Mouse (Mus musculus) heart, embryonic 15.5 days (tissue): Measurements from ENCODE around the gene Vmn1r87. TPM values are rescaled to one million over a fixed set of nuclear protein-coding genes. Genes with fewer than 3 reads are reported as not detected.
"Not testable (repeated sequence)": the region's sequence is repeated elsewhere in the genome, so short reads cannot be mapped to it uniquely, and the experiment has no call there.

Source experiments
- ATAC-seq: fragments of 200-750 bp; cut with Nextera tagmentation; replicated peaks from 2 replicates; pipeline ENCODE4 v1.8.0; 2017; ENCODE audit warnings: low read depth, moderate TSS enrichment; ENCODE audit not compliant: insufficient number of reproducible peaks, insufficient read depth, low FRiP score
- H3K27ac ChIP-seq: fragments of 300-500 bp; sonication (generic); 2 replicates; pipeline ENCODE4 v1.5.1; 2015; ENCODE audit warnings: mild to moderate bottlenecking, inconsistent platforms
- H3K27me3 ChIP-seq: fragments of 300-500 bp; sonication (generic); 2 replicates; pipeline ENCODE4 v1.6.1; 2015; ENCODE audit warnings: inconsistent platforms
- H3K36me3 ChIP-seq: fragments of 300-500 bp; sonication (generic); 2 replicates; pipeline ENCODE4 v1.6.1; 2015; ENCODE audit warnings: mild to moderate bottlenecking, inconsistent platforms
- H3K4me1 ChIP-seq: fragments of 300-500 bp; sonication (generic); replicated peaks from 2 replicates; pipeline ENCODE4 v1.6.1; 2015; ENCODE audit warnings: inconsistent platforms
- H3K4me2 ChIP-seq: fragments of 300-500 bp; sonication (generic); 2 replicates; pipeline ENCODE4 v1.6.1; 2015; ENCODE audit warnings: inconsistent platforms, mild to moderate bottlenecking, moderate library complexity
- H3K4me3 ChIP-seq: fragments of 300-500 bp; sonication (generic); 2 replicates; pipeline ENCODE4 v1.5.1; 2015; ENCODE audit warnings: mild to moderate bottlenecking, inconsistent platforms
- H3K9ac ChIP-seq: fragments of 300-500 bp; sonication (generic); 2 replicates; pipeline ENCODE4 v1.6.1; 2015; ENCODE audit warnings: mild to moderate bottlenecking, inconsistent platforms
- H3K9me3 ChIP-seq: fragments of 300-500 bp; sonication (generic); replicated peaks from 2 replicates; pipeline ENCODE4 v1.6.1; 2016; ENCODE audit warnings: inconsistent platforms
- WGBS: fragments of 180-500 bp; shearing (Covaris S2); methylation state at CpG from one replicate; pipeline ENCODE4 v1.1.7; 2015; ENCODE audit warnings: mixed read lengths; 5-methylcytosine and 5-hydroxymethylcytosine counted together
- polyA plus RNA-seq: library from polyadenylated mRNA; unstranded; fragments of >200 nt; fragmentation: Nextera tagmentation; extraction: Ambion mirVana; gene quantifications from 2 replicates; pipeline ENCODE4 v1.2.1, GENCODE M21; 2015

Vmn1r87 gene
- polyA plus RNA-seq, result not detected in 2 replicates

- no peaks in the 10 kb centered on the region for H3K4me1 ChIP-seq
- no peaks in the 10 kb centered on the region for H3K27me3 ChIP-seq
- no peak within 1 kb of the TSS for H3K9ac ChIP-seq
- ATAC-seq, result no peak
- H3K9me3 ChIP-seq, result no peaks in the 10 kb centered on the region
- H3K4me2 ChIP-seq, result no peak within 1 kb of the TSS
- H3K36me3 ChIP-seq, result no peaks in the 10 kb centered on the region
- WGBS, result 79% methylated on average over 1 of the region's 1 CpGs
- no peak within 1 kb of the TSS for H3K4me3 ChIP-seq
- H3K27ac ChIP-seq, result no peak within 1 kb of the TSS
Observed at GRCm38 (mm10) chr7:13140057-13140456, at the start of gene Vmn1r87. Vmn1r87 (minus strand) TSS chr7:13140157.

DNA sequence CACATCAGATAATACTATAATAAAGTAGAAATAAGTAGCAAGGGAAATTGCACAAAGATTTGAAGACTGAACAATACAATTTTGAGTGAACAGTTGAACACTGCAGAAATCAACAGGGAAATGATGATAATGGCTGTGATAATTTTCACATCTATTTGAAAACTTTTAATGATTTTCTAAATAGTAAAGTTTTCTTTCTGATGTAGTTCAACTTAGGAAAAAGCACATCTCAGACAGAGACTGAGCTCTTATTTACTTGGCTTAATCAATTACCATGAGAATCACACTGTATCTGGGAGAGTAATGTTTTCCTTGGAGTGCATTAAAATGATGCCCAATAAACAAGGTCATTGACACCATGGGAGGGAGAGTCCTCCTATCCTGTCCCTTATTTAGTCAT is 19.3 kb upstream of the Vmn1r87 start, which contains the start of gene Vmn1r88:
Gene Vmn1r88 (plus strand): TSS at position 301 of the 400 bp plus-strand sequence.
- Histone ChIP-seq H3K27ac (no peak within 1 kb of the TSS), H3K36me3 (no peaks in the 10 kb centered on the region), H3K4me1 (no peaks in the 10 kb centered on the region), H3K4me3 (no peak within 1 kb of the TSS), H3K4me2 (no peak within 1 kb of the TSS), H3K9ac (no peak within 1 kb of the TSS), H3K9me3 (no peaks in the 10 kb centered on the region), H3K27me3 (no peaks in the 10 kb centered on the region)
- no peak for ATAC-seq

DNA sequence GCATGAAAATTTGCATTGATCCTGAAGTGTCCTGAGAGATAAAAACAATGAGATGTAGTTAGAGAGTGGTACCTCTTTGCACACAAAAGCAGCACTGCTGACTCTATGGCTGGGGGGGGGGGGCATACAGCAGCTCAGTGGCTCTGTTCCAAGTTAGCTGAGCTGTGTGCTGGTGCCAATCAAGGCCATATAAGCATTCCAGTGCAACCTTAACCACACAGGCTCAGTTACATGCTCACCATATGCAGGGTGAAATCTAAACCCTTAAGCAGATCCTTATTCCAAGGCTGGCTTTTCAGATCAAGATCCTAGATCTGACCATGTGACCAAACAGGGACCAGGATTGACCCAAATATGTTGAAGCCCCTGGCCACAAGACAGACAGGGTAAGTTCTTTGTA is 2.6 kb downstream of the Vmn1r87 start:
- Histone ChIP-seq H3K36me3 (no peaks in the 10 kb centered on the region), H3K9ac (no peak overlapping the region)

DNA sequence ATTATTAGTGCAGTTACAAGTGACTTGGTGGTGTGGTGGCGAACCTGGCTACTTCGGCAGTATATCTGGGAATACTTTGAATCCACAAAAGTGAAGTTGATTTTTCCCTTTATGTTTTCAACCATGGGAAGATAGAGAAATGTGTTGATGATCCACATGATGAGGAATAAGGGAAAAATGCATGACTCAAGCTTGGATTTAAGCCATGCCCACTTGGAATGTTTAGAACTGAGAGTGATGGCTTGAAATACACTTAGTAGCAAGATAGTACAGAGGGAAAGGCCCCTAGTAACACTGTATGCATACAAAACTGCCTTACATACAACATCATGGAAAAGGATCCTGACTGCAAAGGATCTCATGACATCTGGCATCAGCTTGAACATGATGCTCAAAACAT is 8.1 kb downstream of the Vmn1r87 start:
- Histone ChIP-seq H3K9me3 (no peaks in the 10 kb centered on the region), H3K4me2 (no peak overlapping the region), H3K9ac (no peak overlapping the region), H3K27ac (no peak overlapping the region), H3K36me3 (no peaks in the 10 kb centered on the region), H3K4me1 (no peaks in the 10 kb centered on the region), H3K27me3 (no peaks in the 10 kb centered on the region), H3K4me3 (no peak overlapping the region)
- no peak for ATAC-seq
- 76% methylated on average over 2 of the region's 2 CpGs for WGBS

More for the DNA sequence above, 2.6 kb downstream of the Vmn1r87 start:
- no peaks in the 10 kb centered on the region for H3K4me1 ChIP-seq
- no peak overlapping the region for H3K27ac ChIP-seq
- H3K4me3 ChIP-seq, result no peak overlapping the region
- no peak overlapping the region for H3K4me2 ChIP-seq
- ATAC-seq, result no peak
- no peaks in the 10 kb centered on the region for H3K9me3 ChIP-seq
- H3K27me3 ChIP-seq, result no peaks in the 10 kb centered on the region

- peak overlapping the region; percentile 55 for H3K4me2 ChIP-seq
- not testable (repeated sequence) for H3K27me3 ChIP-seq, H3K27ac ChIP-seq, H3K9ac ChIP-seq, H3K36me3 ChIP-seq, H3K9me3 ChIP-seq, H3K4me1 ChIP-seq
- peak overlapping the region; percentile 31 for H3K4me3 ChIP-seq
- ATAC-seq, result peak; percentile 47
- WGBS, result under 1% methylated on average over 23 of the region's 34 CpGs
Observed at GRCm38 (mm10) chr7:13123554-13124153, 16.3 kb downstream of the Vmn1r87 start.

- no peaks in the 10 kb centered on the region for H3K36me3 ChIP-seq
- no peak within 1 kb of the TSS for H3K4me2 ChIP-seq
- no peak within 1 kb of the TSS for H3K4me3 ChIP-seq
- no peaks in the 10 kb centered on the region for H3K27me3 ChIP-seq
- no peak within 1 kb of the TSS for H3K9ac ChIP-seq
- no peaks in the 10 kb centered on the region for H3K9me3 ChIP-seq
- no peak within 1 kb of the TSS for H3K27ac ChIP-seq
- H3K4me1 ChIP-seq, result no peaks in the 10 kb centered on the region
- no peak for ATAC-seq
Observed at GRCm38 (mm10) chr7:13119817-13120216, 20.1 kb downstream of the Vmn1r87 start, which contains the start of gene Vmn1r86. Vmn1r86 (minus strand) TSS chr7:13119917.

DNA sequence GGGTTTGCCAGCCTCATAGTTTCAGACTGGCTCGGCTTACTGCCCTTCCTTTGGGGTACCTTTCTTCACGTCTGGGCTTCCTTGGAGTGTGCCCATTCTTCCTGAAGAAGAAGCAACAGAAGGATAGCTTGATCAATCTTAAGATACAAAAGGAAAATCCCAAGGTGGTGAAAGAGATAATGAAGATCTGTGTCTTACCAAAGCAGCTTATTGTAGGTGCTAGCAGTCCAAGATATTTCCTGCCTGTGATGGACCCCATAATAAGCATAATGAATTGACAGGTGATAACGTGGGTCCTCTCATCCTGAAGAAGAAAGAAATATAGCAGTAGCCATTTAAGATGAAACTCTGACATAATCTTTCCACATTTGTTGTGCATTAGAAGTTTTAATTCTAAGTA is 44.9 kb downstream of the Vmn1r87 start, which contains the start of gene Vmn1r85:
Gene Vmn1r85 (minus strand): TSS at position 101 of the 400 bp plus-strand sequence.
- 48% methylated on average over 3 of the region's 3 CpGs for WGBS
- no peak for ATAC-seq
- no peaks in the 10 kb centered on the region for H3K4me1 ChIP-seq
- H3K9ac ChIP-seq, result no peak within 1 kb of the TSS
- H3K36me3 ChIP-seq, result no peaks in the 10 kb centered on the region
- H3K27ac ChIP-seq, result no peak within 1 kb of the TSS
- no peak within 1 kb of the TSS for H3K4me2 ChIP-seq
- H3K27me3 ChIP-seq, result no peaks in the 10 kb centered on the region
- H3K4me3 ChIP-seq, result no peak within 1 kb of the TSS
- no peaks in the 10 kb centered on the region for H3K9me3 ChIP-seq

Other genes starting within 250 kb of the Vmn1r87 start
- 9.5 and 11.2 TPM in 2 replicates for gene Zscan22, start 242.3 kb downstream of the Vmn1r87 start, polyA plus RNA-seq
- gene Rps5, start 217.9 kb downstream of the Vmn1r87 start, polyA plus RNA-seq, result 453 and 535 TPM in 2 replicates
- 0.47 and 0.49 TPM in 2 replicates for gene Rnf225, start 212.7 kb downstream of the Vmn1r87 start, polyA plus RNA-seq
- gene Zfp324, start 174.3 kb downstream of the Vmn1r87 start, polyA plus RNA-seq, result 5.2 and 7.5 TPM in 2 replicates
- 5.0 and 6.4 TPM in 2 replicates for gene Zfp446, start 162.3 kb downstream of the Vmn1r87 start, polyA plus RNA-seq
- 0.14 TPM in 1 of 2 replicates, not detected in the other for gene Slc27a5, start 142.0 kb downstream of the Vmn1r87 start, polyA plus RNA-seq
- 116 and 173 TPM in 2 replicates for gene Trim28, start 141.0 kb downstream of the Vmn1r87 start, polyA plus RNA-seq
- gene Zbtb45, start 130.1 kb downstream of the Vmn1r87 start, polyA plus RNA-seq, result 12.2 and 18.0 TPM in 2 replicates
- 129 and 133 TPM in 2 replicates for gene Chmp2a, start 105.3 kb downstream of the Vmn1r87 start, polyA plus RNA-seq
- gene Ube2m, start 101.9 kb downstream of the Vmn1r87 start, polyA plus RNA-seq, result 107 and 130 TPM in 2 replicates
- 1.5 and 2.1 TPM in 2 replicates for gene Mzf1, start 85.4 kb downstream of the Vmn1r87 start, polyA plus RNA-seq
- gene Vmn1r85, start 45.0 kb downstream of the Vmn1r87 start, polyA plus RNA-seq, result not detected in 2 replicates
- not detected in 2 replicates for gene Vmn1r86, start 20.2 kb downstream of the Vmn1r87 start, polyA plus RNA-seq
- gene Vmn1r88, start 19.4 kb upstream of the Vmn1r87 start, polyA plus RNA-seq, result not detected in 2 replicates
- not detected in 2 replicates for gene Vmn1r89, start 72.9 kb upstream of the Vmn1r87 start, polyA plus RNA-seq
- 47.8 and 57.2 TPM in 2 replicates for gene Lig1, start 137.1 kb upstream of the Vmn1r87 start, polyA plus RNA-seq
- 6.1 and 6.4 TPM in 2 replicates for gene Zswim9, start 138.6 kb upstream of the Vmn1r87 start, polyA plus RNA-seq
- gene Pla2g4c, start 184.5 kb upstream of the Vmn1r87 start, polyA plus RNA-seq, result 0.30 and 0.39 TPM in 2 replicates